Mouse (Mus musculus): ENCODE measurements around the gene Tm4sf1. TPM values are rescaled to one million over a fixed set of nuclear protein-coding genes. Genes with fewer than 3 reads are reported as not detected.

Gene Tm4sf1
- total and polyA plus RNA-seq, 2 experiments: 16.3 to 24.3 TPM

GRCm38 (mm10) chr3:57294742-57295525, 6.9 kb downstream of the Tm4sf1 start:
- Histone ChIP-seq H3K4me3 (ENCODE audit: insufficient read depth, low read depth, low read length) (peak overlapping the region; percentile 43), H3K36me3 (ENCODE audit: control insufficient read depth, insufficient read depth, low read length) (no peaks in the 10 kb centered on the region; the same call in 1 of the 2 replicates), H3K4me1 (ENCODE audit: control insufficient read depth, insufficient read depth, low read length) (peaks cover 8% of the 10 kb centered on the region), H3K9ac (ENCODE audit: low read depth, low read length) (peak overlapping the region; percentile 47), H3K27ac (replicated peaks; ENCODE audit: insufficient read depth, low read depth, low read length) (peak overlapping the region; percentile 47; the same call in 1 of the 2 replicates), H3K27me3 (ENCODE audit: control insufficient read depth, insufficient read depth, low read length) (no peaks in the 10 kb centered on the region), H3K79me2 (ENCODE audit: control insufficient read depth, insufficient read depth, low read length) (no peaks in the 10 kb centered on the region)
- WGBS: 75% methylated on average over 21 of the region's 21 CpGs
- no peak for DNase-seq (ENCODE audit: extremely low read depth, low read depth, low spot score)
- no peak for TF ChIP-seq POLR2A (IDR thresholded peaks at IDR 0.05; ENCODE audit: extremely low read depth, insufficient read depth, low read length)
- no peak for TF ChIP-seq CTCF (IDR thresholded peaks at IDR 0.05; ENCODE audit: low read depth, low read length)

GRCm38 (mm10) chr3:57293925-57294324, 7.9 kb downstream of the Tm4sf1 start:
- H3K4me3 ChIP-seq (ENCODE audit: insufficient read depth, low read depth, low read length): peak overlapping the region; percentile 51
- no peaks in the 10 kb centered on the region for H3K79me2 ChIP-seq (ENCODE audit: control insufficient read depth, insufficient read depth, low read length)
- TF ChIP-seq CTCF (IDR thresholded peaks at IDR 0.05; ENCODE audit: low read depth, low read length) (no peak), POLR2A (IDR thresholded peaks at IDR 0.05; ENCODE audit: extremely low read depth, insufficient read depth, low read length) (no peak)
- H3K4me1 ChIP-seq (ENCODE audit: control insufficient read depth, insufficient read depth, low read length): peaks cover 12% of the 10 kb centered on the region
- peak overlapping the region; percentile 51; the same call in 1 of the 2 replicates for H3K9ac ChIP-seq (ENCODE audit: low read depth, low read length)
- no peaks in the 10 kb centered on the region for H3K27me3 ChIP-seq (ENCODE audit: control insufficient read depth, insufficient read depth, low read length)
- 0 out of 2 replicates have a peak overlapping the region, but pooled peaks have one; percentile 45 for H3K27ac ChIP-seq (replicated peaks; ENCODE audit: insufficient read depth, low read depth, low read length)
- WGBS: 84% methylated on average over 4 of the region's 4 CpGs
- no peaks in the 10 kb centered on the region; the same call in 1 of the 2 replicates for H3K36me3 ChIP-seq (ENCODE audit: control insufficient read depth, insufficient read depth, low read length)
- no peak for DNase-seq (ENCODE audit: extremely low read depth, low read depth, low spot score)

GRCm38 (mm10) chr3:57292826-57293225, 9.0 kb downstream of the Tm4sf1 start:
- Histone ChIP-seq H3K4me3 (ENCODE audit: insufficient read depth, low read depth, low read length) (peak overlapping the region; percentile 22; the same call in 1 of the 2 replicates), H3K36me3 (ENCODE audit: control insufficient read depth, insufficient read depth, low read length) (no peaks in the 10 kb centered on the region; the same call in 1 of the 2 replicates), H3K9ac (ENCODE audit: low read depth, low read length) (no peak overlapping the region), H3K4me1 (ENCODE audit: control insufficient read depth, insufficient read depth, low read length) (peaks cover 15% of the 10 kb centered on the region), H3K27ac (replicated peaks; ENCODE audit: insufficient read depth, low read depth, low read length) (no peak overlapping the region), H3K79me2 (ENCODE audit: control insufficient read depth, insufficient read depth, low read length) (no peaks in the 10 kb centered on the region), H3K27me3 (ENCODE audit: control insufficient read depth, insufficient read depth, low read length) (no peaks in the 10 kb centered on the region)
- DNase-seq (ENCODE audit: extremely low read depth, low read depth, low spot score): no peak
- TF ChIP-seq CTCF (IDR thresholded peaks at IDR 0.05; ENCODE audit: low read depth, low read length) (peak; percentile 57), POLR2A (IDR thresholded peaks at IDR 0.05; ENCODE audit: extremely low read depth, insufficient read depth, low read length) (no peak)
- WGBS: 74% methylated on average over 11 of the region's 11 CpGs

GRCm38 (mm10) chr3:57288944-57289491, 12.8 kb downstream of the Tm4sf1 start:
- H3K4me1 ChIP-seq (ENCODE audit: control insufficient read depth, insufficient read depth, low read length): peaks cover 12% of the 10 kb centered on the region; the same call in 1 of the 2 replicates
- 83% methylated on average over 1 of the region's 1 CpGs for WGBS
- H3K27me3 ChIP-seq (ENCODE audit: control insufficient read depth, insufficient read depth, low read length): no peaks in the 10 kb centered on the region
- H3K4me3 ChIP-seq (ENCODE audit: insufficient read depth, low read depth, low read length): no peak overlapping the region
- no peak overlapping the region for H3K9ac ChIP-seq (ENCODE audit: low read depth, low read length)
- DNase-seq (ENCODE audit: extremely low read depth, low read depth, low spot score): no peak
- no peaks in the 10 kb centered on the region for H3K79me2 ChIP-seq (ENCODE audit: control insufficient read depth, insufficient read depth, low read length)
- H3K36me3 ChIP-seq (ENCODE audit: control insufficient read depth, insufficient read depth, low read length): no peaks in the 10 kb centered on the region; the same call in none of the 2 replicates
- TF ChIP-seq CTCF (IDR thresholded peaks at IDR 0.05; ENCODE audit: low read depth, low read length) (no peak), POLR2A (IDR thresholded peaks at IDR 0.05; ENCODE audit: extremely low read depth, insufficient read depth, low read length) (no peak)
- H3K27ac ChIP-seq (replicated peaks; ENCODE audit: insufficient read depth, low read depth, low read length): peak overlapping the region; percentile 54

GRCm38 (mm10) chr3:57287854-57288720, 13.7 kb downstream of the Tm4sf1 start:
- H3K36me3 ChIP-seq (ENCODE audit: control insufficient read depth, insufficient read depth, low read length): no peaks in the 10 kb centered on the region; the same call in none of the 2 replicates
- no peak for TF ChIP-seq POLR2A (IDR thresholded peaks at IDR 0.05; ENCODE audit: extremely low read depth, insufficient read depth, low read length)
- TF ChIP-seq CTCF (IDR thresholded peaks at IDR 0.05; ENCODE audit: low read depth, low read length): no peak
- H3K79me2 ChIP-seq (ENCODE audit: control insufficient read depth, insufficient read depth, low read length): no peaks in the 10 kb centered on the region
- WGBS: 42% methylated on average over 7 of the region's 7 CpGs
- H3K9ac ChIP-seq (ENCODE audit: low read depth, low read length): 0 out of 2 replicates have a peak overlapping the region, but pooled peaks have one; percentile 14
- peak; percentile 51 for DNase-seq (ENCODE audit: extremely low read depth, low read depth, low spot score)
- H3K4me3 ChIP-seq (ENCODE audit: insufficient read depth, low read depth, low read length): no peak overlapping the region
- H3K27ac ChIP-seq (replicated peaks; ENCODE audit: insufficient read depth, low read depth, low read length): peak overlapping the region; percentile 63
- H3K27me3 ChIP-seq (ENCODE audit: control insufficient read depth, insufficient read depth, low read length): no peaks in the 10 kb centered on the region
- H3K4me1 ChIP-seq (ENCODE audit: control insufficient read depth, insufficient read depth, low read length): peaks cover 12% of the 10 kb centered on the region; the same call in 1 of the 2 replicates
